8 mouse cellular contexts compared by ENCODE assay signal in the genomic region with DNA sequence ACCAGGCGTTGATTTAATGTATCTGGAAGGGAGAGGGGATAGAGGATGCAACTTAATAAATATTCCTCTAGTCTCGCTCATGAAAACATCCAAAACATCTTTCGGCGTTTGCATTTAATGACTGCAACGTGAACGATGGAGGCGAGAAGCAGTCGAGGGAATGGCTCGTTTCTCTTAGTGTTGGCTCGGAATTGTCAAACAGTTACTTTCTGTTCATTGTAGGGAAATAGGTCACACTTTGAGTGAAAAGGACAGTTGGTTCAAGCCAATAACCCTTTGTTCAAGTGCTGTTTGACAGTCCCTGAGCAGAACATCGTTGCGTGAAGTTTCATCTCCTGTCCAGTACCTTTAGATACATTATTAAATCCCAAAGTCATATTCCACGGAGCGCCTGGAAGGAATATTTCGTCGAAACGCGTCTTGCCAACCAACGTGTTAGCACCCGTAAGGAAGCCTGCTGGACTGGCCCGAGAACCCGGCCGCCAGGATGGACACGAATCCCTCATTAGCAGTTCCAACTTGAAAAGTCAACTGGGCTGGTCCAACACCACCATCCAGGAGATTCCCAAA. TPM values are rescaled to one million over a fixed set of nuclear protein-coding genes. Genes with fewer than 3 reads are reported as not detected.
A peak's percentile ranks its signal among the peaks of the same experiment; 100 is the strongest.
DNase-seq lines count a peak whose midpoint lies in the region; ATAC-seq and TF ChIP-seq lines count a peak whose summit lies in the region.

No protein-coding gene starts in this region.

- no peak for TF ChIP-seq CTCF in heart, adult 2 months (IDR thresholded peaks at IDR 0.05)
- no peak for TF ChIP-seq CTCF in C2C12 (IDR thresholded peaks at IDR 0.05; ENCODE audit: control insufficient read depth, insufficient read depth, insufficient read length)
- TF ChIP-seq CTCF in hindbrain, postnatal 0 days (IDR thresholded peaks at IDR 0.05; ENCODE audit: low read depth): peak; percentile 14; the same call in 1 of the 2 replicates
- no peak for TF ChIP-seq CTCF in liver, postnatal 0 days (IDR thresholded peaks at IDR 0.05; ENCODE audit: low read depth)

- under 1% methylated on average over 24 of the region's 24 CpGs for WGBS in heart, adult 2 months
- WGBS in hindbrain, postnatal 0 days: under 1% methylated on average over 24 of the region's 24 CpGs
- WGBS in liver, postnatal 0 days (ENCODE audit: insufficient replicate concordance): under 1% methylated on average over 24 of the region's 24 CpGs

- no peak for DNase-seq in heart, adult 2 months
- DNase-seq in heart, postnatal 4 days: no peak
- peak; percentile 39 for DNase-seq in embryo, embryonic 11.5 days (ENCODE audit: low read depth, low spot score)
- peak; percentile 66 for DNase-seq in hindbrain, postnatal 0 days (ENCODE audit: low spot score)
- DNase-seq in liver, postnatal 0 days: peak; percentile 40
- peak; percentile 7 to 9 for DNase-seq in spleen, postnatal 36 days (ENCODE audit: low spot score in 2 of 2)
- no peak for DNase-seq in cerebellum, postnatal 14 days

- peak overlapping the region; percentile 63 for H3K9ac ChIP-seq in heart, adult 2 months (ENCODE audit: low read depth, low read length)
- H3K9ac ChIP-seq in hindbrain, postnatal 0 days (replicated peaks; ENCODE audit: low read length): peak overlapping the region; percentile 98
- peak overlapping the region; percentile 58 for H3K9ac ChIP-seq in liver, postnatal 0 days (replicated peaks)

- H3ac ChIP-seq in C2C12 (ENCODE audit: control insufficient read depth, insufficient read length, low read depth): peak overlapping the region; percentile 57

- peak overlapping the region; percentile 98 for H3K27ac ChIP-seq in heart, adult 2 months
- H3K27ac ChIP-seq in hindbrain, postnatal 0 days: peak overlapping the region; percentile 100
- H3K27ac ChIP-seq in liver, postnatal 0 days (ENCODE audit: low read depth): peak overlapping the region; percentile 92

- no peaks in the 10 kb centered on the region; the same call in 1 of the 2 replicates for H3K79me2 ChIP-seq in heart, adult 2 months (replicated peaks; ENCODE audit: control insufficient read depth, insufficient read depth, low read length)
- peaks cover 31% of the 10 kb centered on the region for H3K79me2 ChIP-seq in C2C12 (ENCODE audit: control insufficient read depth, insufficient read depth)

- peaks cover 3% of the 10 kb centered on the region for H3K4me1 ChIP-seq in heart, adult 2 months (ENCODE audit: control insufficient read depth, insufficient read depth, low read length)
- H3K4me1 ChIP-seq in hindbrain, postnatal 0 days (ENCODE audit: insufficient read depth, low read length): no peaks in the 10 kb centered on the region
- H3K4me1 ChIP-seq in liver, postnatal 0 days (ENCODE audit: insufficient read depth): no peaks in the 10 kb centered on the region

- H3K4me2 ChIP-seq in hindbrain, postnatal 0 days (ENCODE audit: low read depth, low read length): peak overlapping the region; percentile 80
- peak overlapping the region; percentile 90 for H3K4me2 ChIP-seq in liver, postnatal 0 days (ENCODE audit: low read depth, low read length)

- intact Hi-C loops in heart, adult 2 months (cut with DNase I): loop anchor here (5.0 kb wide), 2 partner anchors 52 to 92 kb away; no protein-coding TSS in a partner anchor

- peak overlapping the region; percentile 68 for H3K4me3 ChIP-seq in heart, adult 2 months
- H3K4me3 ChIP-seq in C2C12 (ENCODE audit: insufficient read depth, poor library complexity, severe bottlenecking): peak overlapping the region; percentile 94
- peak overlapping the region; percentile 94 for H3K4me3 ChIP-seq in hindbrain, postnatal 0 days (ENCODE audit: low read length)
- peak overlapping the region; percentile 76 for H3K4me3 ChIP-seq in liver, postnatal 0 days (ENCODE audit: low read depth, low read length)

- peak; percentile 2 for ATAC-seq in hindbrain, postnatal 0 days
- ATAC-seq in liver, postnatal 0 days: no peak

- H3K79me3 ChIP-seq in C2C12 (ENCODE audit: low read depth): peaks cover 24% of the 10 kb centered on the region

- H3K27me3 ChIP-seq in heart, adult 2 months (ENCODE audit: control insufficient read depth, insufficient read depth, low read length): no peaks in the 10 kb centered on the region
- no peaks in the 10 kb centered on the region for H3K27me3 ChIP-seq in C2C12 (ENCODE audit: control insufficient read depth, insufficient read depth, insufficient read length)
- no peaks in the 10 kb centered on the region for H3K27me3 ChIP-seq in hindbrain, postnatal 0 days (ENCODE audit: insufficient read depth, low read length)
- no peaks in the 10 kb centered on the region for H3K27me3 ChIP-seq in liver, postnatal 0 days (ENCODE audit: insufficient read depth, low read length)

- no peak for TF ChIP-seq EP300 in heart, adult 2 months (IDR thresholded peaks at IDR 0.05; ENCODE audit: insufficient read depth, low read depth, low read length)
- no peak for TF ChIP-seq EP300 in liver, postnatal 0 days (IDR thresholded peaks at IDR 0.05; ENCODE audit: low read depth)

- TF ChIP-seq POLR2A in heart, adult 2 months (IDR thresholded peaks at IDR 0.05; ENCODE audit: insufficient read depth, low read depth, low read length): no peak

- H3K9me3 ChIP-seq in hindbrain, postnatal 0 days (ENCODE audit: low read length): no peaks in the 10 kb centered on the region
- no peaks in the 10 kb centered on the region for H3K9me3 ChIP-seq in liver, postnatal 0 days (ENCODE audit: low read length)

- H3K36me3 ChIP-seq in heart, adult 2 months (ENCODE audit: control insufficient read depth, insufficient read depth, low read length): no peaks in the 10 kb centered on the region
- H3K36me3 ChIP-seq in C2C12 (ENCODE audit: control insufficient read depth, insufficient read depth): peaks cover 6% of the 10 kb centered on the region
- H3K36me3 ChIP-seq in hindbrain, postnatal 0 days (ENCODE audit: insufficient read depth, low read length): no peaks in the 10 kb centered on the region
- H3K36me3 ChIP-seq in liver, postnatal 0 days (replicated peaks; ENCODE audit: insufficient read depth, low read length): no peaks in the 10 kb centered on the region

TF ChIP-seq in C2C12, 6 proteins besides CTCF, POLR2A, EP300 and RAD21:
- TF ChIP-seq MAX (IDR thresholded peaks at IDR 0.05) (peak; percentile 23), CEBPB (IDR thresholded peaks at IDR 0.05; ENCODE audit: low read depth) (no peak), MYOD1 (IDR thresholded peaks at IDR 0.05; ENCODE audit: control insufficient read depth, insufficient read length, low read depth) (peak; percentile 42), MYOG (IDR thresholded peaks at IDR 0.05; ENCODE audit: control insufficient read depth, extremely low read depth, insufficient read length) (no peak), FOSL1 (IDR thresholded peaks at IDR 0.05; ENCODE audit: insufficient read depth, low read length, poor library complexity, severe bottlenecking) (no peak), USF1 (IDR thresholded peaks at IDR 0.05; ENCODE audit: low read depth) (no peak)
TF ChIP-seq in C2C12: peak in this region for 2.

RNA-seq across cellular contexts. Expression of a gene that starts 1.5 kb away (rescaled TPM):
- 10 to 100 TPM; 26.3 to 32.7 TPM for total RNA-seq in heart, adult 2 months (2021)
- polyA plus RNA-seq in heart, adult 2 months (2012; rRNA removed): 9.7 and 15.8 TPM in 2 replicates
- 100 to 1,000 TPM; 142 to 146 TPM for total RNA-seq in heart, postnatal 4 days (2021)
- 26.6 TPM for polyA plus RNA-seq in C2C12 (2012; fragmentation: generic; extraction: Trizol)
- 341 and 395 TPM in 2 replicates for total RNA-seq in hindbrain, postnatal 0 days (2014; rRNA removed)
- 242 and 270 TPM in 2 replicates for polyA plus RNA-seq in hindbrain, postnatal 0 days (2015; fragmentation: Nextera tagmentation; extraction: Ambion mirVana)
- 24.8 and 25.3 TPM in 2 replicates for polyA plus RNA-seq in liver, postnatal 0 days (2015; fragmentation: Nextera tagmentation; extraction: Ambion mirVana)

Comparison
In these comparisons a context has a peak if more than half of its experiments do, and no peak if none do; other contexts are left out.
1. DNase-seq: peak in embryo, embryonic 11.5 days (single experiment), hindbrain, postnatal 0 days (single experiment), liver, postnatal 0 days (single experiment) and spleen, postnatal 36 days (2 of 2); none in heart, adult 2 months (0 of 2), heart, postnatal 4 days (single experiment) and cerebellum, postnatal 14 days (0 of 2).
2. Peak in every context shown above with its lines, with median percentiles within 50 percentile points of each other: H3K27ac ChIP-seq, H3K4me3 ChIP-seq and H3K9ac ChIP-seq.